Mouse (Mus musculus): ENCODE data around the gene Mrs2. TPM values are rescaled to one million over a fixed set of nuclear protein-coding genes. Genes with fewer than 3 reads are reported as not detected.
A peak's percentile ranks its signal among the peaks of the same experiment; 100 is the strongest.
"Not testable (repeated sequence)": the region's sequence is repeated elsewhere in the genome, so short reads cannot be mapped to it uniquely, and the experiment has no call there.

The Mrs2 gene
- polyA plus RNA-seq, 1 experiment from 2014 or later = 13.8 TPM

- H3K27me3 ChIP-seq; H3K9me3 ChIP-seq (replicated peaks); ATAC-seq; H3K9ac ChIP-seq; H3K36me3 ChIP-seq (ENCODE audit: poor library complexity, severe bottlenecking); H3K4me3 ChIP-seq; H3K4me2 ChIP-seq; H3K27ac ChIP-seq; H3K4me1 ChIP-seq: not testable (repeated sequence)
- WGBS = 96% methylated on average over 3 of the region's 3 CpGs
Measured at GRCm38 (mm10) chr13:24971776-24972175, 48.4 kb downstream of the Mrs2 start.

- H3K9me3 ChIP-seq (replicated peaks) = no peaks in the 10 kb centered on the region
- no peaks in the 10 kb centered on the region for H3K4me1 ChIP-seq
- no peaks in the 10 kb centered on the region for H3K27me3 ChIP-seq
- no peak overlapping the region for H3K27ac ChIP-seq
- peak overlapping the region; percentile 57 for H3K4me2 ChIP-seq
- 36% methylated on average over 5 of the region's 5 CpGs for whole genome bisulfite sequencing
- H3K36me3 ChIP-seq (ENCODE audit: poor library complexity, severe bottlenecking) = no peaks in the 10 kb centered on the region
- ATAC-seq = peak; percentile 27; the same call in 1 of the 2 replicates
- 0 out of 2 replicates have a peak overlapping the region, but pooled peaks have one; percentile 23 for H3K9ac ChIP-seq
- peak overlapping the region; percentile 30 for H3K4me3 ChIP-seq
Measured at GRCm38 (mm10) chr13:24965846-24966201, 54.4 kb downstream of the Mrs2 start.

GRCm38 (mm10) chr13:24965130-24965845, 54.9 kb downstream of the Mrs2 start:
- Histone ChIP-seq H3K27me3 (no peaks in the 10 kb centered on the region), H3K36me3 (ENCODE audit: poor library complexity, severe bottlenecking) (no peaks in the 10 kb centered on the region), H3K9me3 (replicated peaks) (no peaks in the 10 kb centered on the region), H3K4me2 (peak overlapping the region; percentile 57), H3K9ac (peak overlapping the region; percentile 23; the same call in 1 of the 2 replicates), H3K4me3 (peak overlapping the region; percentile 30), H3K27ac (no peak overlapping the region), H3K4me1 (no peaks in the 10 kb centered on the region)
- ATAC-seq = no peak
- WGBS = 25% methylated on average over 15 of the region's 15 CpGs

- no peak for ATAC-seq
- Histone ChIP-seq H3K4me3 (no peak overlapping the region), H3K27ac (no peak overlapping the region), H3K9me3 (replicated peaks) (no peaks in the 10 kb centered on the region), H3K9ac (no peak overlapping the region), H3K4me2 (no peak overlapping the region), H3K27me3 (no peaks in the 10 kb centered on the region), H3K4me1 (no peaks in the 10 kb centered on the region), H3K36me3 (ENCODE audit: poor library complexity, severe bottlenecking) (no peaks in the 10 kb centered on the region)
- WGBS = 86% methylated on average over 8 of the region's 8 CpGs
Measured at GRCm38 (mm10) chr13:24962119-24962518, 58.1 kb downstream of the Mrs2 start.

GRCm38 (mm10) chr13:24960084-24960483, 60.1 kb downstream of the Mrs2 start:
- no peak overlapping the region for H3K27ac ChIP-seq
- 91% methylated on average over 3 of the region's 3 CpGs for WGBS
- H3K4me1 ChIP-seq = no peaks in the 10 kb centered on the region
- H3K4me2 ChIP-seq = no peak overlapping the region
- H3K9me3 ChIP-seq (replicated peaks) = no peaks in the 10 kb centered on the region
- no peak for ATAC-seq
- no peak overlapping the region for H3K9ac ChIP-seq
- H3K4me3 ChIP-seq = no peak overlapping the region
- no peaks in the 10 kb centered on the region for H3K27me3 ChIP-seq
- no peaks in the 10 kb centered on the region for H3K36me3 ChIP-seq (ENCODE audit: poor library complexity, severe bottlenecking)

GRCm38 (mm10) chr13:24958671-24959070, 61.5 kb downstream of the Mrs2 start:
- Histone ChIP-seq H3K4me1 (no peaks in the 10 kb centered on the region), H3K4me2 (no peak overlapping the region), H3K9me3 (replicated peaks) (no peaks in the 10 kb centered on the region), H3K36me3 (ENCODE audit: poor library complexity, severe bottlenecking) (no peaks in the 10 kb centered on the region), H3K9ac (no peak overlapping the region), H3K4me3 (no peak overlapping the region), H3K27me3 (no peaks in the 10 kb centered on the region), H3K27ac (no peak overlapping the region)
- WGBS = 94% methylated on average over 11 of the region's 11 CpGs
- ATAC-seq = no peak

- Histone ChIP-seq H3K27me3 (no peaks in the 10 kb centered on the region), H3K9me3 (replicated peaks) (no peaks in the 10 kb centered on the region), H3K36me3 (ENCODE audit: poor library complexity, severe bottlenecking) (no peaks in the 10 kb centered on the region), H3K27ac (no peak overlapping the region), H3K4me2 (no peak overlapping the region), H3K9ac (no peak overlapping the region), H3K4me3 (no peak overlapping the region), H3K4me1 (no peaks in the 10 kb centered on the region)
- ATAC-seq = no peak
- WGBS = 25% methylated on average over 10 of the region's 10 CpGs
Measured at GRCm38 (mm10) chr13:24955500-24955899, 64.7 kb downstream of the Mrs2 start.

- WGBS = 61% methylated on average over 11 of the region's 11 CpGs
- Histone ChIP-seq H3K9ac (no peak overlapping the region), H3K4me2 (no peak overlapping the region), H3K36me3 (ENCODE audit: poor library complexity, severe bottlenecking) (no peaks in the 10 kb centered on the region), H3K27ac (no peak overlapping the region), H3K27me3 (no peaks in the 10 kb centered on the region), H3K9me3 (replicated peaks) (no peaks in the 10 kb centered on the region), H3K4me1 (no peaks in the 10 kb centered on the region), H3K4me3 (no peak overlapping the region)
- ATAC-seq = no peak
Measured at GRCm38 (mm10) chr13:24955091-24955490, 65.1 kb downstream of the Mrs2 start.

- ATAC-seq = no peak
- Histone ChIP-seq H3K36me3 (ENCODE audit: poor library complexity, severe bottlenecking) (no peaks in the 10 kb centered on the region), H3K9me3 (replicated peaks) (no peaks in the 10 kb centered on the region), H3K4me2 (no peak overlapping the region), H3K27me3 (no peaks in the 10 kb centered on the region), H3K9ac (no peak overlapping the region), H3K4me1 (no peaks in the 10 kb centered on the region), H3K27ac (no peak overlapping the region), H3K4me3 (no peak overlapping the region)
- 84% methylated on average over 7 of the region's 7 CpGs for WGBS
Measured at GRCm38 (mm10) chr13:24952659-24953058, 67.5 kb downstream of the Mrs2 start.

- no peaks in the 10 kb centered on the region for H3K27me3 ChIP-seq
- no peak overlapping the region for H3K9ac ChIP-seq
- H3K4me1 ChIP-seq = no peaks in the 10 kb centered on the region
- WGBS = 91% methylated on average over 6 of the region's 6 CpGs
- no peaks in the 10 kb centered on the region for H3K9me3 ChIP-seq (replicated peaks)
- H3K36me3 ChIP-seq (ENCODE audit: poor library complexity, severe bottlenecking) = no peaks in the 10 kb centered on the region
- no peak overlapping the region for H3K27ac ChIP-seq
- no peak overlapping the region for H3K4me3 ChIP-seq
- ATAC-seq = no peak
- no peak overlapping the region for H3K4me2 ChIP-seq
Measured at GRCm38 (mm10) chr13:24948870-24949269, 71.3 kb downstream of the Mrs2 start.

GRCm38 (mm10) chr13:24947158-24947557, 73.0 kb downstream of the Mrs2 start:
- WGBS = 91% methylated on average over 5 of the region's 5 CpGs
- no peak for ATAC-seq

GRCm38 (mm10) chr13:24945567-24945966, 74.6 kb downstream of the Mrs2 start:
- Histone ChIP-seq H3K27me3 (0 out of 2 replicates have a peak, but pooled peaks cover 3% of the 10 kb centered on the region), H3K4me1 (0 out of 2 replicates have a peak, but pooled peaks cover 8% of the 10 kb centered on the region), H3K9ac (no peak overlapping the region), H3K36me3 (ENCODE audit: poor library complexity, severe bottlenecking) (no peaks in the 10 kb centered on the region), H3K4me3 (no peak overlapping the region), H3K9me3 (replicated peaks) (no peaks in the 10 kb centered on the region), H3K27ac (no peak overlapping the region), H3K4me2 (no peak overlapping the region)
- WGBS = 18% methylated on average over 4 of the region's 4 CpGs
- no peak for ATAC-seq

More at GRCm38 (mm10) chr13:24947158-24947557, 73.0 kb downstream of the Mrs2 start:
- no peaks in the 10 kb centered on the region for H3K36me3 ChIP-seq (ENCODE audit: poor library complexity, severe bottlenecking)
- no peaks in the 10 kb centered on the region for H3K27me3 ChIP-seq
- H3K4me2 ChIP-seq = no peak overlapping the region
- H3K9ac ChIP-seq = no peak overlapping the region
- 0 out of 2 replicates have a peak, but pooled peaks cover 7% of the 10 kb centered on the region for H3K4me1 ChIP-seq
- H3K4me3 ChIP-seq = no peak overlapping the region
- no peaks in the 10 kb centered on the region for H3K9me3 ChIP-seq (replicated peaks)
- H3K27ac ChIP-seq = no peak overlapping the region

- Histone ChIP-seq H3K4me1 (peaks cover 11% of the 10 kb centered on the region), H3K9me3 (replicated peaks) (no peaks in the 10 kb centered on the region), H3K27ac (no peak overlapping the region), H3K4me3 (no peak overlapping the region), H3K9ac (no peak overlapping the region), H3K4me2 (no peak overlapping the region), H3K27me3 (0 out of 2 replicates have a peak, but pooled peaks cover 3% of the 10 kb centered on the region), H3K36me3 (ENCODE audit: poor library complexity, severe bottlenecking) (no peaks in the 10 kb centered on the region)
- 86% methylated on average over 8 of the region's 8 CpGs for WGBS
- no peak for ATAC-seq
Measured at GRCm38 (mm10) chr13:24943303-24943702, 76.9 kb downstream of the Mrs2 start.
